ENCODE assay signal across 9 mouse cellular contexts in genomic region chr13:104560500-104561114, GRCm38 (mm10).
DNase-seq lines count a peak whose midpoint lies in the region; ATAC-seq and TF ChIP-seq lines count a peak whose summit lies in the region.
"Had no signal": no experiment of that assay in that cellular context is flagged by ENCODE, and none has a peak within 500 bp of the region (broad histone marks: within the 10 kb centered on the region; RNA-seq: fewer than 3 reads in every experiment).

No protein-coding gene starts in this region.

- H3K4me1 ChIP-seq in intestine, embryonic 14.5 days (replicated peaks; ENCODE audit: control insufficient read depth, insufficient read depth, low read length): peaks cover 6% of the 10 kb centered on the region
- no peaks in the 10 kb centered on the region for H3K4me1 ChIP-seq in intestine, postnatal 0 days (replicated peaks; ENCODE audit: control insufficient read depth, insufficient read depth, low read length)

- H3K4me3 ChIP-seq in intestine, embryonic 14.5 days (ENCODE audit: low read depth, low read length): no peak overlapping the region
- no peak overlapping the region for H3K4me3 ChIP-seq in intestine, postnatal 0 days (ENCODE audit: low read depth, low read length)
- H3K4me3 ChIP-seq: limb, embryonic 12.5 days had no signal

- peak overlapping the region; percentile 14; the same call in 1 of the 2 replicates for H3K4me2 ChIP-seq in intestine, embryonic 14.5 days (ENCODE audit: low read length)
- no peak overlapping the region for H3K4me2 ChIP-seq in intestine, postnatal 0 days (replicated peaks; ENCODE audit: low read depth)
- H3K4me2 ChIP-seq: limb, embryonic 12.5 days had no signal

- H3K9ac ChIP-seq in intestine, embryonic 14.5 days (ENCODE audit: low read length): no peak overlapping the region
- H3K9ac ChIP-seq in intestine, postnatal 0 days (ENCODE audit: low read depth, low read length): no peak overlapping the region
- H3K9ac ChIP-seq: limb, embryonic 12.5 days had no signal

- H3K27ac ChIP-seq in intestine, embryonic 14.5 days (ENCODE audit: low read depth): peak overlapping the region; percentile 55; the same call in 1 of the 2 replicates
- no peak overlapping the region for H3K27ac ChIP-seq in intestine, postnatal 0 days (ENCODE audit: low read depth, low read length)
- H3K27ac ChIP-seq: limb, embryonic 12.5 days had no signal

- no peak for ATAC-seq in intestine, embryonic 14.5 days (replicated peaks; ENCODE audit: low FRiP score, low TSS enrichment, low read depth)
- no peak for ATAC-seq in intestine, postnatal 0 days
- no peak for ATAC-seq in inflammation-experienced regulatory T-cells, adult 6 months

- no peaks in the 10 kb centered on the region for H3K36me3 ChIP-seq in intestine, embryonic 14.5 days (ENCODE audit: control insufficient read depth, insufficient read depth, low read length)
- no peaks in the 10 kb centered on the region for H3K36me3 ChIP-seq in intestine, postnatal 0 days (ENCODE audit: control insufficient read depth, insufficient read depth)
- H3K36me3 ChIP-seq: limb, embryonic 12.5 days had no signal

- no peaks in the 10 kb centered on the region for H3K27me3 ChIP-seq in intestine, embryonic 14.5 days (replicated peaks; ENCODE audit: control insufficient read depth, insufficient read depth, low read length)
- H3K27me3 ChIP-seq in intestine, postnatal 0 days (replicated peaks; ENCODE audit: control insufficient read depth, insufficient read depth, low read length): no peaks in the 10 kb centered on the region
- H3K27me3 ChIP-seq: limb, embryonic 12.5 days had no signal

- WGBS in intestine, embryonic 14.5 days: 35% methylated on average over 15 of the region's 15 CpGs
- WGBS in intestine, postnatal 0 days: 65% methylated on average over 15 of the region's 15 CpGs

- no peak for TF ChIP-seq CTCF in intestine, postnatal 0 days (IDR thresholded peaks at IDR 0.05; ENCODE audit: low read depth)

- DNase-seq in cerebellum, postnatal 10 days: peak; percentile 40 to 46
- DNase-seq in cerebellum, adult 11-12 months: no peak
- DNase-seq in intestine, embryonic 14.5 days (ENCODE audit: low spot score): peak; percentile 43
- DNase-seq in right cerebral cortex, adult 2 months (ENCODE audit: low spot score in 2 of 2): peak; percentile 14 to 23
- no peak for DNase-seq in right cerebral cortex, postnatal 36 days (ENCODE audit: low spot score in 2 of 2)
- DNase-seq in embryo, embryonic 10.5 days (ENCODE audit: low spot score): no peak

- H3K9me3 ChIP-seq in intestine, embryonic 14.5 days (ENCODE audit: control insufficient read depth, low read length): no peaks in the 10 kb centered on the region
- H3K9me3 ChIP-seq in intestine, postnatal 0 days (ENCODE audit: control insufficient read depth): no peaks in the 10 kb centered on the region
- H3K9me3 ChIP-seq: limb, embryonic 12.5 days had no signal

Comparison
In these comparisons a context has a peak if more than half of its experiments do, and no peak if none do; other contexts are left out.
1. DNase-seq: peak in cerebellum, postnatal 10 days (2 of 2), intestine, embryonic 14.5 days (single experiment) and right cerebral cortex, adult 2 months (2 of 2); none in cerebellum, adult 11-12 months (single experiment), right cerebral cortex, postnatal 36 days (0 of 2) and embryo, embryonic 10.5 days (single experiment).